Mouse (Mus musculus): Measurements from ENCODE around the gene Gsn.
A peak's percentile ranks its signal among the peaks of the same experiment; 100 is the strongest.

Gsn gene

DNA sequence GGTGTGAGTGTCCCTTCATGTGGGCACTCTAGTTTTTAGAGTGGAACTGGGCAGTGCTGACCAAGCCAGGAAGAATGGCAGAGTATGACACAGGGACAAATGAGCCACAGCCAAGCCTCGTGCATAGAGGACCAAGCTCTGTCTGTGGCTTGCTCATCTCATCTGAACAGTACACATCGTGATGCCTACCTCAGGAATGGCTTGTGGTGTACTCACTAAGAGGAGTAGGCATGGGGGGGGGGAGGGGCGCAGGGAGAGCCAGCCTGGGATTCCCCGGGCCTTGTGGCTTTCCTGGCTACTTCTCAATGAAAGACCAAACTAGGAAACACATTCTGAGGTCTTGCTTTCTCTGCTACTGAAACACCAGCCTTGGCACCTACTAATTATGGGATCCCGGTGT lies 1.2 kb upstream of the Gsn start:
- DNase-seq (ENCODE audit: low spot score), result no peak

GRCm38 (mm10) chr2:35255462-35255861 lies 718 bp upstream of the Gsn start:
- no peak for DNase-seq (ENCODE audit: low spot score)

- no peak for DNase-seq (ENCODE audit: low spot score)
These were observed 752 bp downstream of the Gsn start for GRCm38 (mm10) chr2:35256932-35257331.

DNA sequence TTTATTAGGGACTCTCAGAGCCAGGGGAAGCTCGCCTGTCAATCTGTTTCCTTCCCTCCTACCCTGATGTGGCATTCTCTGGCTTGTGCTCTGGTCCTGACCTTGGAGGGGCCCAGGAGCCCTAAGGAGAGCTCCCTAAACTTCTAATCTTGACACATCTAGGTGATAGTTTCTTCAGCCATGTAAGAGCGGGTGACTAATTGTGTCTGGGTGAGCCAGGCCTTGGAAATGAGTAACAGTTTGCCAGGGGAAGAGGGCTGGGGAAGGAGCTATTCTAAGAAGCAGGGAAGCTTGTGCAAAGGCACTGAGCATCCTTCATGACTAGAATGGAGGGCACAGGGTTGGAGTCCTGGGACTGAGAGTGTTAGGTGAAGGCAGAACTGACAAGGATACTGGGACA lies 1.7 kb downstream of the Gsn start:
- no peak for DNase-seq (ENCODE audit: low spot score)

GRCm38 (mm10) chr2:35258590-35258989 lies 2.4 kb downstream of the Gsn start:
- no peak for DNase-seq (ENCODE audit: low spot score)

DNA sequence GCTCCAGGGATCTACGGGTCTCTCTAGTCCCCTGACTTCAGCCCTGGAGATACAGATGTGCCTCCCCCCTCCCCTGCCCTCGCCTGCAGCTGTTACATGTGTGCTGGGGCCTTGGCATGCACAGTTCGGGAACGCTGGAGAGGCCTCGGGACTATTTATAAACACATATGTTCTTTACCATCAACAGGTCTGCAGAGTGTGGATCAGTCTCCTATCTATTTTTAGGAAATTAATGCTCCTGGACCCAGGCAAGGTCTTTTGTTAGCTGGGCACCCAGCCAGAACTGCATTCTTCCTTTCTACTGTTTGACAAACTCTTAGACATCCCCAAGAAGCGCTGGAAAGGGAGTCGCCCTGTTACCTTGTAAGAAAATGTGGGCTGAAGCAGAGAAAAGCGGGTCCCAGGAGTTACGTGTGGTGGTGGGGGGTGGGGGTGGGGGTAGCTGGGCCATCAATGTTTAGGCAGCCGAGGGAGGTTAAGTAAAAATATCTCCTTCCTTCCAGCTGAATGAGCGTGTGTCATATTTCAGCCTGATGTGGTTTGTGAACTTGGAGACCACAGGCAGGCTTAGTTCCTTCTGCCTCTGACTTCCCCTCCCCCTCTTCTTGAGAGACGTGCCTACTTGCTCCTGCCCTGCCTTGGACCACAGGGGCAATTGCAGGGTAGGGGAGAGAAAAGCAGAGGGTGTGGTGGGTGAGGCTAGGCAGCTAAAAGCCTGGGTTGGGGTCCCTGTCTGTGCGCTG lies 3.3 kb downstream of the Gsn start:
- DNase-seq (ENCODE audit: low spot score), result no peak

- no peak for DNase-seq (ENCODE audit: low spot score)
These were observed 4.1 kb downstream of the Gsn start for GRCm38 (mm10) chr2:35260291-35260690.

DNA sequence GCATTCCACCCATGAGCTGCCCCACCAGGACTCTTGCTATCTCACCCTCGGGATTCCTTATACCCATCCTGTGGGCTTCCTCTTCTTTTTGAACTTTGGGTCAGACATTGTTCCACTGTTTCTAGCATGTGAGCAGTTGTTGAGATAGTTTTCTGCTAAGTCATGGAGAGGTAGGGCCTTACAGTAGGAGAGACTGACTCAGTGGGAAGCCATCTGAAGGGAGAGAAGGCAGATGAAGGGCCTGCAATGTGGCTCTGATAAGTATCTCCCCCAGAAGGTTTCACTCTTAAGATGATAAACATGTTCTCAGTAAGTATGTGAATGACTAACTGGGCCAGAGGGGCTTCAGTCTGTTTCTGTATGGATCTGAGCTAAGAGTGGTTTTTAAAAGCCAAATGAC lies 7.9 kb downstream of the Gsn start:
- no peak for DNase-seq (ENCODE audit: low spot score)

GRCm38 (mm10) chr2:35265296-35265695 lies 9.1 kb downstream of the Gsn start:
- peak; percentile 78 for DNase-seq (ENCODE audit: low spot score)

DNA sequence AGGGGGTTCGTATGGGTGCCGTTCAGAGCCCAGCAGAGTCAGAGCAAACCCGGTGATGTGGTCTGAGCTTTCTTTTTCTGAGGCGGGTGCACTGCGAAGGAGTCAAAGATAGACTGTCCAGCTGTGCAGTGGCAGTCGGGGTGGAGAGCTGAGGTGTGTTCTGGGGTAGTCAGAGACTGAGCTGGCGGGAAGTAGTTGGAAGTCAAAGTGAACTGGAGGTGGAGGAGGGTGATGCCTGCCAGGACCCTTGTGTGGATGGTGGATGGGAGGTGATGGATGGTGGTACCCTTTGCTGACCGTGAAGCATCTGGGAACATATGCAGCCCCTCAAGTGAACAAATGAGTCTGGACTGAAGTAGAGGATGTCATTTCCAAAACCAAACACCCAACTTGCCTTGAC lies 9.6 kb downstream of the Gsn start:
- no peak for DNase-seq (ENCODE audit: low spot score)

- DNase-seq (ENCODE audit: low spot score), result no peak
These were observed 10.2 kb downstream of the Gsn start for GRCm38 (mm10) chr2:35266251-35266905.

DNA sequence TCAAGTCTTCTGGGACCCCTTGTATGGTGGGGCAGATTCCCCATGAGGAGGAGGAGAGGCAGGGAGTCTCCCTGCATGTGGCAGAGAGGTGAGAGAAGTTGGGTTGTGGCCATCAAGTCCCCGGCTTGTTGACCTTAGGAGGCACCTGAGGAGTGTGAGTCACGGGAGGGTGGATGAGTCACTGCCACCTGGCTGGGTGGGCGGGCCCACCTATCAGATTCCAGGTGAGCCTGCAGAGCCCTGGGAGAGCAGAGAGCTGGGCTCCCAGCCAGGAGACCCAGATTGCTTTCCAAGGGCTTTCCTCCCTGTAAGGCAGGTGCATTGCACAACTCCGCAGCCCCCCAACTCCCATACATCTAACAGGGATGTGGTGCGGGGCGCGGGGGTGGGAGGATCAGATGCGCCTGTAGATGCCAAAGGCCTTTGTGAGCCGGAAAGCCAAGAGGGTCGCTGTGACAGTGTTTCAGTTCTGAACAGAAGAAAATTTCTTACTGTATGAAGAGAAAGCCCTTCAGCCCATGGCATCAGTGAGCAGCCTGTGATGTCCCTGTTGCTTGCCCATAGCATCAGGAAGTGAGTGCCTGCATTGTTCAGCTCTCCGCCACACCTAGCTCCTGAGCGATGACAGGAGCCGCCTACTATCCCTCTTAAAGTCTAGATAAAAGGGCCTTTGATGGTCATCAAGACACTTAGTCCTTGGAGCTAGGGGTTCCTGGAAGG lies 11.1 kb downstream of the Gsn start:
- no peak for DNase-seq (ENCODE audit: low spot score)

- DNase-seq (ENCODE audit: low spot score), result no peak
These were observed 11.8 kb downstream of the Gsn start for GRCm38 (mm10) chr2:35267876-35268566.

GRCm38 (mm10) chr2:35269136-35269535 lies 13.0 kb downstream of the Gsn start:
- DNase-seq (ENCODE audit: low spot score), result no peak

DNA sequence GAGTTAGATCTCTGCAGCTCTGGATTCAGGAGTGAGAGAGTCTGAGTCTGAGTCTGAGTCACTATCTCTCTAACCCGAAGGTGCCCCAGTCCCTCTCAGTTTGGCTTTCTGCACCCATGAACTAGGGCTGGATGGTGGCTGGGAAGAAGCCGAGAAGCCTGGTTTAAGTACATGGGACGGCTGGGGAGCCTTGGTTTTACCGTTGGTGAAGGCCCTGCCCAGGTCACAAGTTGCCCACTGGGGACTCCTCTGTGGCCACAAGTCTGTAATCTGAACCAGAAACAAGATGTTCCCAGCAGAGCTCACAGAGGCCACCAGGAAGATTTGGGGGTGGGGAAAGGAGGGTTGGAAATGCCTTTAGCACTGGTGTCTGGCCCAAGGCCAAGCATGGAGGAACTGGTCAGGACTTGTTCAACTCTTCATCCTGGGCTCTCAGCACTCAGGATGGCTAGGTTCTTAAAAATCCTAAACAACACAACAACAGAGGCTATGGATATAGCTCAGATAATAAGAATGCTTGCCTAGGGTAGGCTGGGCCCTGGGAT lies 13.6 kb downstream of the Gsn start:
- no peak for DNase-seq (ENCODE audit: low spot score)

DNA sequence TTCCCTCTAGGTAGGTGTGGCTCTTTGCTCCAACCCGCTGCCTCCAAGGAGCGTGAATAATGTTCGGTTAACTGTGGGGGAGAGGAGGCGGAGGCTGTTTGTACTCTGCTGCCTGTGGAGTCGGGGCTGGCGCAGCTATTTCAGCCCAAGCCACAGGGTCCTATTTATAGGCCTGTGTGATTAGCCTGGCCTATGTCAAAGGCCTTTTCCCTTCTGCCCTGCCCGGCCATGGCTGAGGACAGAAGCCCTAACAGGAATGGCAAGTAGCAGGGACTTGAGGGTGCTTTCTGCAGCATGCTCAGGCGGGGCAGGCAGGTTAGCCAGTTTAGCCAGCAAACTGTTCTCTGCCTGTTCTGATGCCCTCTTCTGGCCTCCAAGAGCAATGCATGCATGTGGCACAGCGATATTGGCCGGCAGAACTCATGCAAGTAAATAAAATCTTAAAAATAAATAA lies 14.4 kb downstream of the Gsn start:
- DNase-seq (ENCODE audit: low spot score), result peak; percentile 81

- no peak for DNase-seq (ENCODE audit: low spot score)
These were observed 15.6 kb downstream of the Gsn start for GRCm38 (mm10) chr2:35271817-35272216.

- no peak for DNase-seq (ENCODE audit: low spot score)
These were observed 16.7 kb downstream of the Gsn start for GRCm38 (mm10) chr2:35272881-35273280.

DNA sequence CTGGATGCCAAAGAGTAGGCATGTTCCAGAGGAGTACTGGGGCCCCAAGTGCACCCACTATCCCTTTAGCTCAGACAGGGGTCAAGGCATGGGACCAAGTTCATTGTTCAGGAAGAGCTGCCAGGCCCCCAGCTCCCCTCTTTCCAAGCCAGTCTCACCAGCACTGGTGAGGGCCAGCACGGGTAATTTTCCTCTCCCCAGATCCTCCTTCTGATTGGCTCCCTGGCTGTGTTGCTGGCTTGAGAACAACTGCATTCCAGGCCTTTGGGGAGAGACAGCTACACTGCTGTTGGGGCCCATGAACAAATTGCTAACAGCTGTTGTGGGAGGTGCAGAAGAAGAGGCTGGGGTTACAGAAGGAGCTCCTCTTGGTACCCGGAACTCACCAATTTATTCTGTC lies 17.4 kb downstream of the Gsn start:
- DNase-seq (ENCODE audit: low spot score), result peak; percentile 49

- DNase-seq (ENCODE audit: low spot score), result no peak
These were observed 21.5 kb downstream of the Gsn start for GRCm38 (mm10) chr2:35277686-35278085.

DNA sequence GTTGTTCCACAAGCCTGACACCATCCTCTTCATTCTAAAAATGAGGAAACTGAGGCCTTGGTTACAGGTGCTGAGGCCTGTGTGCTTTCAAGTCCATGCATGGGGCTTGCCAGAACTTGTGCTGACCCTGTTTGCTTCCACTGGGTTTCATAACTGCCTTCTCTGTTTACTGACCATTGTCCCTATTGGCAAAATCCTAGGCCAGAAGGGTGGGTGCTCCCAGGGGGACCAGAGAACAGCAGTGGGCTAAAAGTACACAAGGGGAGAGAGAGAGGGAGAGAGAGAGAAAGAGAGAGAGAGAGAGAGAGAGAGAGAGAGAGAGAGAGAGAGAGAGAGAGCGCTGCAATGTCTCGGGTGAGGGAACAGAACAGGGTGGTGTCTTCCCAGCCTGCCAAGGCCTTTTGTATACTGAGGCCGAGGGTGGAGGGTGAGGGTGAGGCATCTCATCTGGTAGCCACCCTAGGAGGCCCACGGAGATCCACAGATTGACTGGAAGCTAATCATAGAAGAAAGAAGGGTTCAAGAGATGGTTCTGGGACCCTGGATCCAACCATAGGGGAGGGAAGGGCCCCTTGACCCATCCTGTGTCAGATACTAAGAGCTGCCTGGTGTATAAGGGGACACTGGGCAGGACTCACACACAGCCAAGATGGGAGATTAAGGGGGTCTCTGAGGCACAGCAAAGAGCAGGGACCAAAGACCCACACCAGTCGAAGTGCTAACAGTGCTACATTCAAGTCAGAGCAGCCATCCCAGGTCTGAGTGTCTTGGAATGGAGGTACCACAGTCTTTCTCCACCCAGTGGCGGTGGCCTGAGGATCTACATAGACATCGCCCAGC lies 22.4 kb downstream of the Gsn start:
- no peak for DNase-seq (ENCODE audit: low spot score)
